Mouse (Mus musculus) olfactory bulb, adult 2 months (tissue): Measurements from ENCODE around the gene Sult1a1. TPM values are rescaled to one million over a fixed set of nuclear protein-coding genes. Genes with fewer than 3 reads are reported as not detected.
A peak's percentile ranks its signal among the peaks of the same experiment; 100 is the strongest.

Experiments used
- H3K27ac ChIP-seq: fragments of 200-500 bp; 2 replicates; pipeline ENCODE4 v1.5.1; 2012; ENCODE audit warnings: low read depth, low read length; ENCODE audit not compliant: insufficient read depth
- H3K4me1 ChIP-seq: fragments of 200-500 bp; 2 replicates; pipeline ENCODE4 v1.6.1; 2012; ENCODE audit warnings: low read length; ENCODE audit not compliant: control insufficient read depth, insufficient read depth
- H3K4me3 ChIP-seq: fragments of 200-500 bp; 2 replicates; pipeline ENCODE4 v1.5.1; 2012; ENCODE audit warnings: mild to moderate bottlenecking, low read depth, low read length, moderate library complexity; ENCODE audit not compliant: insufficient read depth
- CTCF ChIP-seq: fragments of 200-500 bp; IDR thresholded peaks from 2 replicates; pipeline ENCODE4 v1.5.1; 2012; ENCODE audit warnings: low read depth, mild to moderate bottlenecking, low read length, moderate library complexity; ENCODE audit not compliant: insufficient read depth
- POLR2A ChIP-seq: fragments of 200-500 bp; IDR thresholded peaks from 2 replicates; pipeline ENCODE4 v1.6.1; 2012; ENCODE audit warnings: mild to moderate bottlenecking, low read depth, low read length, moderate library complexity; ENCODE audit not compliant: insufficient read depth
- WGBS: fragments of 180-500 bp; shearing (Covaris S2); methylation state at CpG from one replicate; pipeline ENCODE4 v1.1.7; 2018; 5-methylcytosine and 5-hydroxymethylcytosine counted together
- polyA plus RNA-seq: library from polyadenylated mRNA; stranded (reverse); fragments of >200 nt; gene quantifications from 2 replicates; pipeline ENCODE4 v1.2.4, GENCODE M21; 2012; ENCODE audit warnings: low replicate concordance; ENCODE audit not compliant: missing spikeins, insufficient read depth, insufficient read length

Sult1a1 gene
- polyA plus RNA-seq, 1 experiment = not detected

DNA sequence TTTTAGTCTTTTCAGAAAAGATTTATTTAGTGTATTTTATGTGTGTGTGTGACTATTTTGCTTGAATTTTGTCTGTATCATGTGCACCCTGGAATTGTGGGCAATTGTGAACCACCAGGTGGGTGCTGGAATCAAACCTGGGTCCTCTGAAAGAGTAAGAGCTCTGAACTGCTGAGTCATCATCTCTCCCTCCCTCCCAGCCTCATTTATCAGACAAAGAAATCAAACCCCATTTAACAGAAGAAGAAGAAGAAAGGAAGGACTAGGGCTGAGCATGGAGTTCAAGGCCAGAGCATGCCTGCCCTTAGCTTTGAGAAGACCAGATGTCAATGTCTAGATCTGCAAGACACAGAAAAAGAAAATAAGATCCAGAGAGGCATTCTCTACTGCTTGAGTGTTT is 40.9 kb downstream of the Sult1a1 start:
- TF ChIP-seq CTCF = no peak
- no peak for TF ChIP-seq POLR2A
- Histone ChIP-seq H3K27ac (no peak overlapping the region), H3K4me3 (no peak overlapping the region), H3K4me1 (no peaks in the 10 kb centered on the region)

- 92% methylated on average over 2 of the region's 2 CpGs for WGBS
- peaks cover 8% of the 10 kb centered on the region for H3K4me1 ChIP-seq
- TF ChIP-seq POLR2A = no peak
- TF ChIP-seq CTCF = no peak
- H3K4me3 ChIP-seq = no peak overlapping the region
- no peak overlapping the region for H3K27ac ChIP-seq
These were observed 43.8 kb downstream of the Sult1a1 start for GRCm38 (mm10) chr7:126632478-126632877.

- peaks cover 8% of the 10 kb centered on the region for H3K4me1 ChIP-seq
- no peak within 1 kb of the TSS for H3K27ac ChIP-seq
- no peak for TF ChIP-seq CTCF
- no peak for TF ChIP-seq POLR2A
- no peak within 1 kb of the TSS for H3K4me3 ChIP-seq
- 96% methylated on average over 4 of the region's 4 CpGs for WGBS
These were observed 45.3 kb downstream of the Sult1a1 start, which contains the start of gene Nupr1 for GRCm38 (mm10) chr7:126630824-126631518. Gene Nupr1 (minus strand): TSS chr7:126630861.

DNA sequence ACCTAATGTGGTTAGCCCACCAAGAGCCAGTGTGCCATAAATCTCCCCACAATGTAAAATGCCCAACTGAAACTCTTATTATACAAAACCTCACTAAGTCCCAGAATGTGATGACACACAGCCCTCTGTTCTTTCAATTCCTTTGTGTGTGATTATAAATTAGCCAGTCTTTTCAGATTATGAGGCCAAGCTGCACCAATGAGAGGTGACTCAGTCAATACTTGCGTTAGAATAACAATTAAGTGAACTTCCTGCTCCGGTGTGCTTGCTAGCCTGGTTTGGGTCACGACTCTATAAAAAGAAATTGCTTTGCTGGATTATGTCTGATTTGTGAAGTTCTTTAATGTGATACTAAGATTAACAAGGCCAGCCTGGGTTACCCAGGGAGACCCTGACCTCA is 46.3 kb downstream of the Sult1a1 start:
- WGBS = 34% methylated on average over 3 of the region's 3 CpGs
- Histone ChIP-seq H3K4me3 (no peak overlapping the region), H3K4me1 (peaks cover 15% of the 10 kb centered on the region), H3K27ac (no peak overlapping the region)
- TF ChIP-seq CTCF (no peak), POLR2A (no peak)

DNA sequence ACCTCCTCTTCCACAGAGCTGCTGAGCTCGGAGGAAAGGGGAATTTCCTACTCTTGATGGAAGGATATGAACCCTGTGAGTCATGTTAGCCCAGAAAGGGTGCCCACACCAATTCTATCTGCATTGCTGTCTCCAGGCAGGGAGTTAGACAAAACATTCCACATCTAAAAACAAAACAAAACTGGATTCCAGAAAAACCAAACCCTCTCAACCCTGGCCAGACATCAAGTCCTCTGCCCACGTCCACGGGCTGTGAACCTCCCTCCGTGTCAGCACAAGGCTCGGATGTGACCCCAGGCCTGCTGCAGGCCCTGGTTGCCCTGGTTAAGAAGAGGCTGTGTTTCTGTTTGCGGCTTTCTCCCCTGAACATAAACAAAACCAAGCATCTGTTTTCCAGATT is 48.1 kb downstream of the Sult1a1 start:
- 42% methylated on average over 6 of the region's 6 CpGs for WGBS
- Histone ChIP-seq H3K4me1 (peaks cover 19% of the 10 kb centered on the region), H3K4me3 (no peak overlapping the region), H3K27ac (peak overlapping the region; percentile 51)
- TF ChIP-seq CTCF = no peak
- no peak for TF ChIP-seq POLR2A

DNA sequence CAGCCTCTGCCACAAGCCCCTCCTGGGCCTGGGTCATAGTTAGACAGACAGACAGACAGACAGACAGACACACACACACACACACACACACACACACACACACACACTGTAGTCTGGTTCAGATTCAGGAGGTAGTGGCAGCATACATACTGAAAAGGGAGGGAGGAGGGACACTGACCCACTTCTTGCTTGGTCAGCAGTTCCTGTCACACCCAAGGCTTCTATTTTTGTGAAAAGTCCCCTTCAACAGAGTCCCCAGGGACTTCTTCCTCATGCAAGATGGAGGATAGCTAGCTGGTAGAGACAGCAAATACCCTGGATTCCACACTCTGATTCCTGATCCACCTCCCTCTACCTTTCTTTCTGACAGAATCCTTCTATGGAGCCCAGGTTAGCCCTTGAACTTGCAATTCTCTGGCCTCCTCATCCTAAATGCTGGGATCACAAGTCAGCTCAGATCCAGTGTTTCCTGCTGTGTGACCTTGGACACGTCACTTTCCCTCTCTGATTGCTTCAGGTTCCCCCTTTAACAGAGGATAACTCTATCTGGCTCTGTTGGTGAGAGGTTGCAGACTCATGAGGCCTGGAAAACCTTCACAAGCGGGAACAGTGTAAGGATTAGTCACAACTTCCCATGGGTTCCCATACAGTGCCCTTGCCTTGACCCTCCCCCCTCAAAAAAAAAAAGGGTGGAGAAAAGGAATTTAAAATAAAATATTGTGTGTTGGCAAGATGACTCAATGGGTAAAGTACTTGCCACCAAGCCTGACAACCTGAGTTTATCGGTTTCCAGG is 50.2 kb downstream of the Sult1a1 start:
- WGBS = 84% methylated on average over 3 of the region's 3 CpGs
- H3K4me1 ChIP-seq = peaks cover 19% of the 10 kb centered on the region
- no peak for TF ChIP-seq CTCF
- no peak for TF ChIP-seq POLR2A
- H3K27ac ChIP-seq = peak overlapping the region; percentile 49; the same call in 1 of the 2 replicates
- H3K4me3 ChIP-seq = no peak overlapping the region

- WGBS = 9% methylated on average over 6 of the region's 6 CpGs
- peaks cover 19% of the 10 kb centered on the region for H3K4me1 ChIP-seq
- H3K27ac ChIP-seq = peak overlapping the region; percentile 59
- no peak for TF ChIP-seq CTCF
- TF ChIP-seq POLR2A = 0 out of 2 replicates have a peak, but pooled peaks have one; percentile 26
- no peak overlapping the region for H3K4me3 ChIP-seq
These were observed 50.9 kb downstream of the Sult1a1 start for GRCm38 (mm10) chr7:126625369-126625768.

DNA sequence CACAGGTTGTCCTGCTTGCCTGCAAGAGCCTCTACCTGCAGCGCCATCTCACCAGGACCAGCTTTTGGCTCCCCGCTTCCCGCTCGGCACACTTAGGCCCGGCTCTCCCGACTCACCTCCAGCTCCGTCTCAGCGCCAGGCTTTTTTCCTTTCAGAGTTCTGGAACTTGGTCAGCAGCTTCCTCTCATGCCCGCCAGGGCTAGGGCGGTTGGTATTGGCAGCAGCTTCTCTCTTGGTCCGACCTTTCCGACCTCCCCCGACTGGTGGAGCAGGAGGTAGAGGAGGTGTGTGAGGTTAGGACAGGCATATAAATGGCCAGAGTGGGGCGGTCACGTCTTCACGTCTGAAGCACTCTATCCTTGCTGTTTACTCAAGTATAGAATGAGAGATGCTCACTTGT is 51.5 kb downstream of the Sult1a1 start:
- Histone ChIP-seq H3K4me3 (peak overlapping the region; percentile 16; the same call in 1 of the 2 replicates), H3K27ac (peak overlapping the region; percentile 59), H3K4me1 (peaks cover 19% of the 10 kb centered on the region)
- no peak for TF ChIP-seq POLR2A
- no peak for TF ChIP-seq CTCF
- 77% methylated on average over 16 of the region's 16 CpGs for WGBS

DNA sequence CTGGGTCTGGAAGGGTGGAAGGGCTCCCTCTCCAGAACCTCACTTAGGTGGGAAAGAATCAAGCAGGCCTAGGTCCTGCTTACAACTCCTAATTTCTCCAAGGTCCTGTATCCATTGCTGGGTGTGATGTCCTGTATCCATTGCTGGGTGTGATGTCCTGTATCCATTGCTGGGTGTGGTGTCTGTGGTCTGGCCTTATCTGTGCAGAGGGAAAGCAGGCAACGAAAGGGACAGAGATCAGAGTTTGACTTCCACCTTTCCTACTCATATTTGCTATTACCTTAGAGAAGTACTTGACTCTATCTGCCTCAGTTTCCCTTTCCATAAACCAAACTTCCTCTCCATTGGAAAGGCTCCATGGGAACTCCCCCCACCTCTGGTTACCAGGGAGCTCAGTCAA is 52.9 kb downstream of the Sult1a1 start:
- H3K27ac ChIP-seq = no peak overlapping the region
- no peak overlapping the region for H3K4me3 ChIP-seq
- 89% methylated on average over 1 of the region's 1 CpGs for WGBS
- peaks cover 18% of the 10 kb centered on the region for H3K4me1 ChIP-seq
- TF ChIP-seq POLR2A (no peak), CTCF (no peak)

Other genes starting within 250 kb of the Sult1a1 start
- not detected in 2 replicates for gene Rabep2, start 247.7 kb downstream of the Sult1a1 start, polyA plus RNA-seq
- gene Atp2a1, start 213.3 kb downstream of the Sult1a1 start, polyA plus RNA-seq = not detected in 2 replicates
- gene Sh2b1, start 201.0 kb downstream of the Sult1a1 start, polyA plus RNA-seq = not detected in 2 replicates
- gene Tufm, start 189.1 kb downstream of the Sult1a1 start, polyA plus RNA-seq = not detected in 2 replicates
- 471 TPM in 1 of 2 replicates, not detected in the other for gene Atxn2l, start 173.0 kb downstream of the Sult1a1 start, polyA plus RNA-seq
- gene Eif3c, start 110.0 kb downstream of the Sult1a1 start, polyA plus RNA-seq = 330 TPM in 1 of 2 replicates, not detected in the other
- gene Apobr, start 91.5 kb downstream of the Sult1a1 start, polyA plus RNA-seq = not detected in 2 replicates
- gene Cln3, start 90.6 kb downstream of the Sult1a1 start, polyA plus RNA-seq = not detected in 2 replicates
- gene Il27, start 81.5 kb downstream of the Sult1a1 start, polyA plus RNA-seq = not detected in 2 replicates
- not detected in 2 replicates for gene Nupr1, start 45.6 kb downstream of the Sult1a1 start, polyA plus RNA-seq
- not detected in 2 replicates for gene Sgf29, start 27.1 kb downstream of the Sult1a1 start, polyA plus RNA-seq
- gene Bola2, start 19.0 kb upstream of the Sult1a1 start, polyA plus RNA-seq = not detected in 2 replicates
- not detected in 2 replicates for gene Slx1b, start 19.4 kb upstream of the Sult1a1 start, polyA plus RNA-seq
- gene Coro1a, start 31.4 kb upstream of the Sult1a1 start, polyA plus RNA-seq = 309 and 598 TPM in 2 replicates
- 208 and 343 TPM in 2 replicates for gene Mapk3, start 83.2 kb upstream of the Sult1a1 start, polyA plus RNA-seq
- not detected in 2 replicates for gene Gdpd3, start 89.9 kb upstream of the Sult1a1 start, polyA plus RNA-seq
- gene Ypel3, start 100.5 kb upstream of the Sult1a1 start, polyA plus RNA-seq = not detected in 2 replicates
- not detected in 2 replicates for gene Tbx6, start 105.1 kb upstream of the Sult1a1 start, polyA plus RNA-seq
- not detected in 2 replicates for gene Ppp4c, start 116.1 kb upstream of the Sult1a1 start, polyA plus RNA-seq
- not detected in 2 replicates for gene Fam57b, start 121.2 kb upstream of the Sult1a1 start, polyA plus RNA-seq
- gene 4930451I11Rik, start 155.2 kb upstream of the Sult1a1 start, polyA plus RNA-seq = not detected in 2 replicates
- not detected in 2 replicates for gene Doc2a, start 171.0 kb upstream of the Sult1a1 start, polyA plus RNA-seq
- gene Hirip3, start 185.5 kb upstream of the Sult1a1 start, polyA plus RNA-seq = not detected in 2 replicates
- not detected in 2 replicates for gene Ino80e, start 185.9 kb upstream of the Sult1a1 start, polyA plus RNA-seq
- gene Taok2, start 208.3 kb upstream of the Sult1a1 start, polyA plus RNA-seq = not detected in 2 replicates
- gene Tmem219, start 246.5 kb upstream of the Sult1a1 start, polyA plus RNA-seq = not detected in 2 replicates